Mouse (Mus musculus): Measurements from ENCODE around the gene Esp23.
"Not testable (repeated sequence)": the region's sequence is repeated elsewhere in the genome, so short reads cannot be mapped to it uniquely, and the experiment has no call there.

Gene Esp23

GRCm38 (mm10) chr17:39076937-39077336 lies at the start of gene Esp23:
Gene Esp23, minus strand, starts transcription at chr17:39077037.
- no peak for DNase-seq

- not testable (repeated sequence) for DNase-seq
Observed at GRCm38 (mm10) chr17:39107126-39107525, 30.3 kb upstream of the Esp23 start.

DNA sequence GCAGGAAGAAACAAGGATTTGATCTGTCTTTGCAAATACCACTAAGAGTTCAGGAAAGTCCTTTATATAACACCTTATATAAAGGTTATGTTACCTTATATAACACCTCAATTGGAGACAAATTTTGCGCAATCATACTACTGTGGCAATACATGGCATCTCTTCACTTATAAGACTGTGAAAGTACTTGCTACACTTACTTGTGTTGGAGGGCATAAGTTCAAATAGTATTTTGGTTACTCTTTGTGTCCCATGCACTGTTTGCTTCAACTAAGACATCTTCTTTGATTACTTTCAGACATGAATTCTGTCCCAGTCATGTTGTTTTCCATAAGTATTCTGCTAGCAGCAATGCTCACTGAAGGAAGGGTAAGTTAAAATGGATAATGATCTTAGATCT lies 18.2 kb upstream of the Esp23 start, which contains the start of gene Esp22:
Gene Esp22 (plus strand): TSS at position 301 of the 400 bp plus-strand sequence.
- DNase-seq = no peak

DNA sequence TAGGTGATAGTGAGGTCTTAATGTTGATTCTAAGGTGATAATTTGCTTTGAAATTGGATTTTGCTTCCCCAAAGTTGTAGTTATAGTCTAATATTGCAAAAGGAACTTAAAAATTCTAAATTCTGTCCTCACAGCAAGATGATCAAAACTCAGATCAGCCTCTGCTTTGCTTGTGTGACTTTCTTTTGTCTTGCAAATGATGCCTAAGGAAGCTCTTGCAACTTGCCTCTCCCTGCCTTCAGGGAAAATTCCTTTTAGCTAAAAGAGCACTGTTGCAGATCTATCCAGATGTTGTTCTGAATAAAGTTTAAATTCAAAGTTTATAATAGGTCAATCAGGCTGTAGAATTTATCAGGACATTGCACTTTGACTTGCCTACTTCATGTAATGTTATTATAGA lies 13.2 kb downstream of the Esp23 start:
- DNase-seq = no peak

DNA sequence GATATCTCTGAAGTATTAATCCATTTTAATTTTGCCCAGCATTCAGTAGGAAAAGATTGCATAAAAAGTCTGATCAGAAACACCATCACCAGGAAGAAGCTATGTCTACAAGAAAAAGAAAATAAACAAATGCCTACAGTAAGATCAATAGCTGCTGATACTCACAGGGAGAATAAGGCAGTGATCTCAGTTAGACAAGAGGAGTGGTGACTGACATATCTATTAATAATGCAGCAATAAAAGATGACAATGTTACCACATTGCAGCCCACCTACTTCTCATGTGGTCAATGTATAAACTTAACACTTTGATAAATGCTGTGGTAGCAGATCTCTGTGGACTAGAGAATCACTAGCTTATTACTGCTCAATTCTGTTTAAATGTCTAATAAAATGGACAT lies 33.6 kb downstream of the Esp23 start, which contains the start of gene Gm21903:
Gene Gm21903 (minus strand): TSS at position 101 of the 400 bp plus-strand sequence.
- DNase-seq = no peak

DNA sequence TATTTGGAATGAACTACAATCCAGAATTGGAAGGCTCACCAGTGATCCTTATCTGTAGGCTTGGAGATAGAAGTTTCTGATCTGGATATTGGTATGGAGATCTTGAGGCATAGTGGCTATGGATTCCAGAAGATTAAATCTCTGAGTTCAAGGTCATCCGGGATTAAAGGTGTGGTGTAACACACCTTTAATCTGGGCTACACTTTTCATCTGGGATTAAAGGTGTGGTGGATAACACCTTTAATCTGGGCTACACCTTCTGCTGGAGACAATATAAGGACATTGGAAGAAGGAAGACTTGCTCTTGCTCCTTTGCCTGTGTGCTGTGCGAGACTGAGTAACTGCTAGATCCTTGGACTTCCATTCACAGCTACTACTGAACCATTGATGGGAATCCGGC lies 40.4 kb downstream of the Esp23 start, which contains the start of gene Esp24:
Gene Esp24 (plus strand): TSS at position 301 of the 400 bp plus-strand sequence.
- DNase-seq = not testable (repeated sequence)
